Mouse (Mus musculus) C2C12 (cell line): ENCODE results near the gene Prss35. TPM values are rescaled to one million over a fixed set of nuclear protein-coding genes. Genes with fewer than 3 reads are reported as not detected.
A peak's percentile ranks its signal among the peaks of the same experiment; 100 is the strongest.

Source experiments
- H3K27me3 ChIP-seq: one replicate; pipeline ENCODE4 v1.6.1; 2011; ENCODE audit not compliant: control insufficient read depth, insufficient read depth, insufficient read length
- H3K36me3 ChIP-seq: one replicate; pipeline ENCODE4 v1.6.1; 2011; ENCODE audit not compliant: control insufficient read depth, insufficient read depth
- H3K4me3 ChIP-seq: one replicate; pipeline ENCODE4 v1.5.1; 2011; ENCODE audit warnings: mild to moderate bottlenecking, control low read depth; ENCODE audit not compliant: poor library complexity, insufficient read depth, severe bottlenecking
- H3K79me2 ChIP-seq: one replicate; pipeline ENCODE4 v1.6.1; 2011; ENCODE audit not compliant: control insufficient read depth, insufficient read depth
- H3K79me3 ChIP-seq: one replicate; pipeline ENCODE4 v1.6.1; 2011; ENCODE audit warnings: low read depth, control low read depth
- H3ac ChIP-seq: one replicate; pipeline ENCODE3; 2011; ENCODE audit warnings: low read depth; ENCODE audit not compliant: control insufficient read depth, insufficient read length
- CEBPB ChIP-seq: IDR thresholded peaks from one replicate; pipeline ENCODE4 v1.6.1; 2011; ENCODE audit warnings: low read depth, mild to moderate bottlenecking, control low read depth, moderate library complexity
- CTCF ChIP-seq: IDR thresholded peaks from one replicate; pipeline ENCODE4 v1.5.1; 2011; ENCODE audit not compliant: control insufficient read depth, insufficient read depth, insufficient read length
- FOSL1 ChIP-seq: IDR thresholded peaks from one replicate; pipeline ENCODE4 v1.8.0; 2011; ENCODE audit warnings: mild to moderate bottlenecking, low read length; ENCODE audit not compliant: poor library complexity, insufficient read depth, severe bottlenecking
- MAX ChIP-seq: IDR thresholded peaks from one replicate; pipeline ENCODE4 v1.6.1; 2011; ENCODE audit warnings: mild to moderate bottlenecking, control low read depth
- MYOD1 ChIP-seq: IDR thresholded peaks from one replicate; pipeline ENCODE4 v1.6.1; 2011; ENCODE audit warnings: low read depth; ENCODE audit not compliant: control insufficient read depth, insufficient read length
- MYOG ChIP-seq: IDR thresholded peaks from one replicate; pipeline ENCODE4 v1.6.1; 2011; ENCODE audit not compliant: control insufficient read depth, insufficient read length; ENCODE audit errors: extremely low read depth
- USF1 ChIP-seq: IDR thresholded peaks from one replicate; pipeline ENCODE4 v1.6.1; 2011; ENCODE audit warnings: low read depth, mild to moderate bottlenecking, control low read depth, moderate library complexity
- long read RNA-seq, 2 experiments: library from polyadenylated mRNA; unstranded; transcript quantifications; one replicate each; pipeline ENCODE4 v2.0.0; 2019 to 2020
- polyA plus RNA-seq: library from polyadenylated mRNA; unstranded; fragments of >200 nt; fragmentation: generic; extraction: Trizol; gene quantifications from one replicate; pipeline ENCODE4 v1.2.1, GENCODE M21; 2012; ENCODE audit warnings: missing spikeins

The Prss35 gene
- 0.04 TPM for polyA plus RNA-seq
- long read RNA-seq, experiment 1 = 0 reads
- long read RNA-seq, experiment 2 = 0 reads

GRCm38 (mm10) chr9:86742959-86743911 lies at the start of gene Prss35:
Gene Prss35, plus strand, starts transcription at chr9:86743649.
- Histone ChIP-seq H3K27me3 (no peaks in the 10 kb centered on the region), H3K79me3 (no peaks in the 10 kb centered on the region), H3ac (no peak within 1 kb of the TSS), H3K4me3 (no peak within 1 kb of the TSS), H3K36me3 (no peaks in the 10 kb centered on the region), H3K79me2 (no peaks in the 10 kb centered on the region)
- TF ChIP-seq MYOD1 (no peak), CEBPB (no peak), MAX (no peak), MYOG (no peak), FOSL1 (no peak), CTCF (no peak), USF1 (no peak)

- no peak overlapping the region for H3ac ChIP-seq
- H3K79me3 ChIP-seq = peaks cover 42% of the 10 kb centered on the region
- peaks cover 66% of the 10 kb centered on the region for H3K79me2 ChIP-seq
- TF ChIP-seq CEBPB = no peak
- no peak for TF ChIP-seq MYOG
- no peak for TF ChIP-seq FOSL1
- TF ChIP-seq MYOD1 = no peak
- no peak for TF ChIP-seq MAX
- TF ChIP-seq USF1 = no peak
- TF ChIP-seq CTCF = no peak
- no peak overlapping the region for H3K4me3 ChIP-seq
- no peaks in the 10 kb centered on the region for H3K36me3 ChIP-seq
- no peaks in the 10 kb centered on the region for H3K27me3 ChIP-seq
Measured at GRCm38 (mm10) chr9:86693935-86694334, 49.5 kb upstream of the Prss35 start.

GRCm38 (mm10) chr9:86694644-86695043 lies 48.8 kb upstream of the Prss35 start:
- Histone ChIP-seq H3K4me3 (peak overlapping the region; percentile 64), H3K79me2 (peaks cover 59% of the 10 kb centered on the region), H3ac (no peak overlapping the region), H3K36me3 (no peaks in the 10 kb centered on the region), H3K79me3 (peaks cover 37% of the 10 kb centered on the region), H3K27me3 (no peaks in the 10 kb centered on the region)
- TF ChIP-seq CEBPB (no peak), CTCF (no peak), MYOG (no peak), MYOD1 (no peak), MAX (no peak), USF1 (no peak), FOSL1 (no peak)

GRCm38 (mm10) chr9:86695199-86695817 lies 48.1 kb upstream of the Prss35 start:
- Histone ChIP-seq H3ac (peak overlapping the region; percentile 65), H3K79me3 (peaks cover 37% of the 10 kb centered on the region), H3K36me3 (no peaks in the 10 kb centered on the region), H3K4me3 (peak overlapping the region; percentile 64), H3K27me3 (no peaks in the 10 kb centered on the region), H3K79me2 (peaks cover 53% of the 10 kb centered on the region)
- TF ChIP-seq MYOD1 (no peak), MAX (no peak), CTCF (no peak), USF1 (no peak), CEBPB (no peak), MYOG (no peak)

GRCm38 (mm10) chr9:86695818-86696261 lies 47.6 kb upstream of the Prss35 start, which contains the start of gene Me1:
Gene Me1, minus strand, starts transcription at chr9:86695953.
- TF ChIP-seq USF1 (no peak), MYOG (no peak), MAX (no peak), MYOD1 (no peak), CTCF (no peak), FOSL1 (no peak), CEBPB (no peak)
- Histone ChIP-seq H3K4me3 (peak within 1 kb of the TSS; percentile 64), H3K36me3 (no peaks in the 10 kb centered on the region), H3ac (peak within 1 kb of the TSS; percentile 71), H3K79me3 (peaks cover 34% of the 10 kb centered on the region), H3K27me3 (no peaks in the 10 kb centered on the region), H3K79me2 (peaks cover 47% of the 10 kb centered on the region)

GRCm38 (mm10) chr9:86701264-86701663 lies 42.2 kb upstream of the Prss35 start:
- Histone ChIP-seq H3ac (no peak overlapping the region), H3K36me3 (no peaks in the 10 kb centered on the region), H3K4me3 (no peak overlapping the region), H3K79me2 (no peaks in the 10 kb centered on the region), H3K79me3 (no peaks in the 10 kb centered on the region), H3K27me3 (no peaks in the 10 kb centered on the region)
- TF ChIP-seq MYOD1 = no peak
